Mouse (Mus musculus) bone marrow, adult 2 months (tissue): Measurements from ENCODE around the gene Rnf144a.

Experiments used
- CTCF ChIP-seq: fragments of 200-500 bp; IDR thresholded peaks from 2 replicates; pipeline ENCODE4 v1.5.1; 2011; ENCODE audit warnings: low read length, control low read depth; ENCODE audit not compliant: control insufficient read depth, insufficient read depth
- POLR2A ChIP-seq: fragments of 200-500 bp; IDR thresholded peaks from 2 replicates; pipeline ENCODE4 v1.6.1; 2011; ENCODE audit warnings: low read depth, mild to moderate bottlenecking, control low read depth, low read length, borderline replicate concordance; ENCODE audit not compliant: control insufficient read depth

DNA sequence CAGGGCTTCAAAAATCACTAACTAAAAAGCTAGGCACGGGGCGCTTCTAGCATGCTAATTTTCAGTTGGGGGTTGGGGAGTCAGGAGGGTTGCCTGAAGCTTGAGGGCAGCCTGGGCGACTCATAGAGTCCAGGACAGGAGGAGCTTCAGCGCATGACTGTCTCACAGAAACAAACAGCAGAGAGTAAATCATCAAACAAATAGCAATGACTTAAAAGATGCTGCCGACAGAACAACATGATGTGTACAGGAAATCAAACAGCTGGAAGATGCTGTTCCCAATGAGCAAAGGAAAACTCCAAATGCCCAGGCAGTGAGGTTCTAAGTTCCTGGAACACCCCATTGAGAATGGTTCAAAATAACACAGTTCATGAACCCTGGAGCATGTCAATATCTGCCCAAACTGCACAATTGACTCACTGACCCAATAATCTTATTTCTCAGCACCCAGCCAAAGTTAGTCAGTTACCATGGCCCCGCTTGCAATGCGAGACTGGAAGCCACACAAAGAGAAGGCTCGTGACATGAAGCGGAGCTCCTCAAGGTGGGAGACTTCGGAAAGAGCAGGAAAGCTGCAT is 54.0 kb downstream of the Rnf144a start:
- TF ChIP-seq CTCF (no peak), POLR2A (no peak)
